Mouse (Mus musculus): Measurements from ENCODE around the gene U2af1l4. TPM values are rescaled to one million over a fixed set of nuclear protein-coding genes. Genes with fewer than 3 reads are reported as not detected.
A peak's percentile ranks its signal among the peaks of the same experiment; 100 is the strongest.

The U2af1l4 gene
- polyA plus RNA-seq, 2 experiments = 75.8 to 95.6 TPM

DNA sequence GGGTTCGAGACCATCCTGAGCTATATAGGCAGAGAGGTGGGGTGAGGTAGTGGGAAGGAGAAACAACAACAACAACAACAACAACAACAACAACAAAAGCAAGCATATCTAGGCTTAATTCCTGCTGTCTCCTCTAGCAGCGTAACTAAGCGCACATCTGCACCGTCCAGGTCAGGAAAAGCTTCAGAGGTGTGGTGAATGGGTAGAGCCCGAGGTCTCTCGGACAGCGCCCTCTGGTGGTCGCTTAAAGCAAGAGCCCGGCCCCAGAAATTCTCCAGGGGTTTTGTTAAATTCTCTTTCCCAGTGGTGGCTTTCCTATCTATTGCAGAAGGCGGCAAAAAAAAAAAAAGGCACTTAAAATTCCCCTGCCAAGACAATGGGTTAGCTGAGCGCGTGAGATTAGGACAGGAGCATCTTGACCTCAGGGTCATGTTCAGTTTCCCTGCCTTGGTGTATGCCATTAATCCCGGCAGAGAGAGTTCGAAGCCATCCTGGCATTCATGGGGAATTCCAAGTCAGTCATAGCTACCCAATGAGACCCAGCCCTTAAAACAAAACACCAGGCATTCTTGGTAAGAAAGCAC is 50.5 kb downstream of the U2af1l4 start:
- peak; percentile 34 for DNase-seq (ENCODE audit: low spot score)
- no peak for TF ChIP-seq POLR2A (IDR thresholded peaks at IDR 0.05; ENCODE audit: borderline replicate concordance, extremely low read depth, insufficient read depth, insufficient read length)
- no peak for ATAC-seq (ENCODE audit: low FRiP score, low read depth)
- Histone ChIP-seq H3K9me3 (ENCODE audit: control insufficient read depth, low read length) (no peaks in the 10 kb centered on the region), H3K4me1 (ENCODE audit: control insufficient read depth, insufficient read depth, low read length) (no peaks in the 10 kb centered on the region), H3K9ac (ENCODE audit: low read depth, low read length, severe bottlenecking) (no peak overlapping the region), H3K27me3 (ENCODE audit: control insufficient read depth, insufficient read depth, low read length) (no peaks in the 10 kb centered on the region), H3K4me2 (replicated peaks; ENCODE audit: low read depth, low read length, severe bottlenecking) (no peak overlapping the region), H3K36me3 (ENCODE audit: control insufficient read depth, insufficient read depth, low read length) (peaks cover 28% of the 10 kb centered on the region), H3K27ac (replicated peaks; ENCODE audit: low read depth, low read length) (no peak overlapping the region), H3K4me3 (replicated peaks; ENCODE audit: low read length) (no peak overlapping the region)
- 21% methylated on average over 14 of the region's 14 CpGs for WGBS

DNA sequence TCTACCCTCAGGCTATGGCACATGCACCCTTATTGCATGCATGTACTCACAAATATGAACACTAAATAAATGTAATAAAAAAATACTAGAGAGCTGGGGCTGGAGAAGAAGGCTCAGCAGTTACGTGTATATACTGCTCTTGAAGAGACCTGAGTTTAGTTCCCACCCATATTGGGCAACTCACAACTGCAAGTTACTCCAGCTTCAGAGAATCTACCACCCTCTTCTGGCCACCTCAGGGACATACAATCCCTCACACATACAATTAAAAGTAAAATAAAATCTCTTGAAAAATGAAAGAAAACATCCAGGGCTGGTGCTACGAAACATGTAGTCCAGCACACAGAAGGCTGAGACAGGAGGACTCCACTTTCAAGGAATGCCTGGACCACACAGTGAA is 51.4 kb downstream of the U2af1l4 start:
- no peak overlapping the region for H3K4me2 ChIP-seq (replicated peaks; ENCODE audit: low read depth, low read length, severe bottlenecking)
- no peak for DNase-seq (ENCODE audit: low spot score)
- no peak for TF ChIP-seq POLR2A (IDR thresholded peaks at IDR 0.05; ENCODE audit: borderline replicate concordance, extremely low read depth, insufficient read depth, insufficient read length)
- no peaks in the 10 kb centered on the region for H3K4me1 ChIP-seq (ENCODE audit: control insufficient read depth, insufficient read depth, low read length)
- H3K27me3 ChIP-seq (ENCODE audit: control insufficient read depth, insufficient read depth, low read length) = no peaks in the 10 kb centered on the region
- H3K9me3 ChIP-seq (ENCODE audit: control insufficient read depth, low read length) = no peaks in the 10 kb centered on the region
- H3K4me3 ChIP-seq (replicated peaks; ENCODE audit: low read length) = no peak overlapping the region
- 82% methylated on average over 2 of the region's 2 CpGs for WGBS
- peaks cover 37% of the 10 kb centered on the region for H3K36me3 ChIP-seq (ENCODE audit: control insufficient read depth, insufficient read depth, low read length)
- no peak for ATAC-seq (ENCODE audit: low FRiP score, low read depth)
- H3K9ac ChIP-seq (ENCODE audit: low read depth, low read length, severe bottlenecking) = no peak overlapping the region
- no peak overlapping the region for H3K27ac ChIP-seq (replicated peaks; ENCODE audit: low read depth, low read length)

Small RNA genes lying within 50 kb of the gene (microRNA-seq; reads per million reads assigned to microRNA genes)
- gene Gm38670 (1.4 reads per million), gene Mir3569 (not detected)

Other genes starting within 250 kb of the U2af1l4 start
Only the 30 nearest of the 33 such genes appear.
- 11.5 and 17.7 TPM in 2 replicates for gene Lrfn3, start 200.5 kb upstream of the U2af1l4 start, polyA plus RNA-seq (2012; rRNA removed)
- gene Lrfn3, start 200.5 kb upstream of the U2af1l4 start, polyA plus RNA-seq (2014; fragmentation: Nextera tagmentation; extraction: Ambion mirVana) = 6.3 and 6.9 TPM in 2 replicates
- 54.2 and 79.2 TPM in 2 replicates for gene Tyrobp, start 149.5 kb upstream of the U2af1l4 start, polyA plus RNA-seq (2012; rRNA removed)
- gene Tyrobp, start 149.5 kb upstream of the U2af1l4 start, polyA plus RNA-seq (2014; fragmentation: Nextera tagmentation; extraction: Ambion mirVana) = 69.8 and 84.7 TPM in 2 replicates
- gene Hcst, start 143.4 kb upstream of the U2af1l4 start, polyA plus RNA-seq (2012; rRNA removed) = 1.9 and 2.2 TPM in 2 replicates
- gene Hcst, start 143.4 kb upstream of the U2af1l4 start, polyA plus RNA-seq (2014; fragmentation: Nextera tagmentation; extraction: Ambion mirVana) = 0.70 and 3.0 TPM in 2 replicates
- 3.0 and 3.5 TPM in 2 replicates for gene Nfkbid, start 141.6 kb upstream of the U2af1l4 start, polyA plus RNA-seq (2012; rRNA removed)
- gene Nfkbid, start 141.6 kb upstream of the U2af1l4 start, polyA plus RNA-seq (2014; fragmentation: Nextera tagmentation; extraction: Ambion mirVana) = 1.7 and 2.2 TPM in 2 replicates
- 41.9 and 55.5 TPM in 2 replicates for gene Aplp1, start 117.8 kb upstream of the U2af1l4 start, polyA plus RNA-seq (2012; rRNA removed)
- gene Aplp1, start 117.8 kb upstream of the U2af1l4 start, polyA plus RNA-seq (2014; fragmentation: Nextera tagmentation; extraction: Ambion mirVana) = 31.4 and 37.4 TPM in 2 replicates
- 0.06 and 0.13 TPM in 2 replicates for gene Kirrel2, start 105.6 kb upstream of the U2af1l4 start, polyA plus RNA-seq (2012; rRNA removed)
- 0.07 TPM in 1 of 2 replicates, not detected in the other for gene Kirrel2, start 105.6 kb upstream of the U2af1l4 start, polyA plus RNA-seq (2014; fragmentation: Nextera tagmentation; extraction: Ambion mirVana)
- 0.03 and 0.06 TPM in 2 replicates for gene Nphs1, start 105.0 kb upstream of the U2af1l4 start, polyA plus RNA-seq (2012; rRNA removed)
- 0.14 and 0.23 TPM in 2 replicates for gene Nphs1, start 105.0 kb upstream of the U2af1l4 start, polyA plus RNA-seq (2014; fragmentation: Nextera tagmentation; extraction: Ambion mirVana)
- 0.04 and 0.11 TPM in 2 replicates for gene Prodh2, start 69.7 kb upstream of the U2af1l4 start, polyA plus RNA-seq (2012; rRNA removed)
- gene Prodh2, start 69.7 kb upstream of the U2af1l4 start, polyA plus RNA-seq (2014; fragmentation: Nextera tagmentation; extraction: Ambion mirVana) = not detected in 2 replicates
- gene Arhgap33, start 28.2 kb upstream of the U2af1l4 start, polyA plus RNA-seq (2012; rRNA removed) = 66.1 and 91.7 TPM in 2 replicates
- 9.7 and 14.2 TPM in 2 replicates for gene Arhgap33, start 28.2 kb upstream of the U2af1l4 start, polyA plus RNA-seq (2014; fragmentation: Nextera tagmentation; extraction: Ambion mirVana)
- gene Hspb6, start 11.1 kb upstream of the U2af1l4 start, polyA plus RNA-seq (2012; rRNA removed) = 15.4 and 18.6 TPM in 2 replicates
- 15.7 and 16.8 TPM in 2 replicates for gene Hspb6, start 11.1 kb upstream of the U2af1l4 start, polyA plus RNA-seq (2014; fragmentation: Nextera tagmentation; extraction: Ambion mirVana)
- 31.8 and 47.3 TPM in 2 replicates for gene Proser3, start 11.0 kb upstream of the U2af1l4 start, polyA plus RNA-seq (2012; rRNA removed)
- 9.4 and 10.8 TPM in 2 replicates for gene Proser3, start 11.0 kb upstream of the U2af1l4 start, polyA plus RNA-seq (2014; fragmentation: Nextera tagmentation; extraction: Ambion mirVana)
- gene Lin37, start 3.5 kb upstream of the U2af1l4 start, polyA plus RNA-seq (2012; rRNA removed) = 35.8 and 38.7 TPM in 2 replicates
- 38.5 and 45.8 TPM in 2 replicates for gene Lin37, start 3.5 kb upstream of the U2af1l4 start, polyA plus RNA-seq (2014; fragmentation: Nextera tagmentation; extraction: Ambion mirVana)
- 7.3 and 8.9 TPM in 2 replicates for gene Gm49396, start within 50 bp of the U2af1l4 start, polyA plus RNA-seq (2012; rRNA removed)
- 5.0 and 7.4 TPM in 2 replicates for gene Gm49396, start within 50 bp of the U2af1l4 start, polyA plus RNA-seq (2014; fragmentation: Nextera tagmentation; extraction: Ambion mirVana)
- gene Psenen, start 326 bp downstream of the U2af1l4 start, polyA plus RNA-seq (2012; rRNA removed) = 141 and 161 TPM in 2 replicates
- 136 and 137 TPM in 2 replicates for gene Psenen, start 326 bp downstream of the U2af1l4 start, polyA plus RNA-seq (2014; fragmentation: Nextera tagmentation; extraction: Ambion mirVana)
- 5.2 and 6.0 TPM in 2 replicates for gene Igflr1, start 2.1 kb downstream of the U2af1l4 start, polyA plus RNA-seq (2012; rRNA removed)
- gene Igflr1, start 2.1 kb downstream of the U2af1l4 start, polyA plus RNA-seq (2014; fragmentation: Nextera tagmentation; extraction: Ambion mirVana) = 1.7 and 4.9 TPM in 2 replicates
- gene Kmt2b, start 25.4 kb downstream of the U2af1l4 start, polyA plus RNA-seq (2012; rRNA removed) = 62.0 and 73.8 TPM in 2 replicates
- gene Kmt2b, start 25.4 kb downstream of the U2af1l4 start, polyA plus RNA-seq (2014; fragmentation: Nextera tagmentation; extraction: Ambion mirVana) = 13.1 and 15.4 TPM in 2 replicates
- gene Zbtb32, start 35.6 kb downstream of the U2af1l4 start, polyA plus RNA-seq (2012; rRNA removed) = 0.51 and 0.55 TPM in 2 replicates
- gene Zbtb32, start 35.6 kb downstream of the U2af1l4 start, polyA plus RNA-seq (2014; fragmentation: Nextera tagmentation; extraction: Ambion mirVana) = 0.62 and 0.67 TPM in 2 replicates
- 4.7 and 5.7 TPM in 2 replicates for gene Upk1a, start 49.5 kb downstream of the U2af1l4 start, polyA plus RNA-seq (2012; rRNA removed)
- 1.2 and 1.7 TPM in 2 replicates for gene Upk1a, start 49.5 kb downstream of the U2af1l4 start, polyA plus RNA-seq (2014; fragmentation: Nextera tagmentation; extraction: Ambion mirVana)
- gene Cox6b1, start 62.9 kb downstream of the U2af1l4 start, polyA plus RNA-seq (2012; rRNA removed) = 607 and 677 TPM in 2 replicates
- 799 and 875 TPM in 2 replicates for gene Cox6b1, start 62.9 kb downstream of the U2af1l4 start, polyA plus RNA-seq (2014; fragmentation: Nextera tagmentation; extraction: Ambion mirVana)
- 0.17 TPM in 1 of 2 replicates, not detected in the other for gene Etv2, start 72.6 kb downstream of the U2af1l4 start, polyA plus RNA-seq (2012; rRNA removed)
- gene Etv2, start 72.6 kb downstream of the U2af1l4 start, polyA plus RNA-seq (2014; fragmentation: Nextera tagmentation; extraction: Ambion mirVana) = 0.19 TPM in 1 of 2 replicates, not detected in the other
- 68.1 and 87.7 TPM in 2 replicates for gene Rbm42, start 87.0 kb downstream of the U2af1l4 start, polyA plus RNA-seq (2012; rRNA removed)
- gene Rbm42, start 87.0 kb downstream of the U2af1l4 start, polyA plus RNA-seq (2014; fragmentation: Nextera tagmentation; extraction: Ambion mirVana) = 107 and 113 TPM in 2 replicates
- 38.8 and 45.0 TPM in 2 replicates for gene Haus5, start 101.7 kb downstream of the U2af1l4 start, polyA plus RNA-seq (2012; rRNA removed)
- 35.0 and 35.6 TPM in 2 replicates for gene Haus5, start 101.7 kb downstream of the U2af1l4 start, polyA plus RNA-seq (2014; fragmentation: Nextera tagmentation; extraction: Ambion mirVana)
- not detected in 2 replicates for gene Pmis2, start 108.3 kb downstream of the U2af1l4 start, polyA plus RNA-seq (2012; rRNA removed)
- not detected in 2 replicates for gene Pmis2, start 108.3 kb downstream of the U2af1l4 start, polyA plus RNA-seq (2014; fragmentation: Nextera tagmentation; extraction: Ambion mirVana)
- 0.44 TPM in 1 of 2 replicates, not detected in the other for gene 2200002J24Rik, start 135.6 kb downstream of the U2af1l4 start, polyA plus RNA-seq (2012; rRNA removed)
- gene 2200002J24Rik, start 135.6 kb downstream of the U2af1l4 start, polyA plus RNA-seq (2014; fragmentation: Nextera tagmentation; extraction: Ambion mirVana) = 0.51 TPM in 1 of 2 replicates, not detected in the other
- gene Atp4a, start 148.9 kb downstream of the U2af1l4 start, polyA plus RNA-seq (2012; rRNA removed) = 0.89 and 1.0 TPM in 2 replicates
- 0.30 and 0.48 TPM in 2 replicates for gene Atp4a, start 148.9 kb downstream of the U2af1l4 start, polyA plus RNA-seq (2014; fragmentation: Nextera tagmentation; extraction: Ambion mirVana)
- 178 and 233 TPM in 2 replicates for gene Tmem147, start 166.2 kb downstream of the U2af1l4 start, polyA plus RNA-seq (2012; rRNA removed)
- 221 and 231 TPM in 2 replicates for gene Tmem147, start 166.2 kb downstream of the U2af1l4 start, polyA plus RNA-seq (2014; fragmentation: Nextera tagmentation; extraction: Ambion mirVana)
- gene Gapdhs, start 180.4 kb downstream of the U2af1l4 start, polyA plus RNA-seq (2012; rRNA removed) = not detected in 2 replicates
- gene Gapdhs, start 180.4 kb downstream of the U2af1l4 start, polyA plus RNA-seq (2014; fragmentation: Nextera tagmentation; extraction: Ambion mirVana) = 0.75 TPM in 1 of 2 replicates, not detected in the other
- gene Sbsn, start 188.2 kb downstream of the U2af1l4 start, polyA plus RNA-seq (2012; rRNA removed) = 15.1 and 28.4 TPM in 2 replicates
- 21.3 and 38.7 TPM in 2 replicates for gene Sbsn, start 188.2 kb downstream of the U2af1l4 start, polyA plus RNA-seq (2014; fragmentation: Nextera tagmentation; extraction: Ambion mirVana)
- 124 and 151 TPM in 2 replicates for gene Dmkn, start 200.5 kb downstream of the U2af1l4 start, polyA plus RNA-seq (2012; rRNA removed)
- 168 and 289 TPM in 2 replicates for gene Dmkn, start 200.5 kb downstream of the U2af1l4 start, polyA plus RNA-seq (2014; fragmentation: Nextera tagmentation; extraction: Ambion mirVana)
- gene Krtdap, start 224.6 kb downstream of the U2af1l4 start, polyA plus RNA-seq (2012; rRNA removed) = 290 and 318 TPM in 2 replicates
- gene Krtdap, start 224.6 kb downstream of the U2af1l4 start, polyA plus RNA-seq (2014; fragmentation: Nextera tagmentation; extraction: Ambion mirVana) = 833 and 1,442 TPM in 2 replicates